Mouse (Mus musculus) CH12.LX (cell line): ENCODE results near the gene Foxn1. TPM values are rescaled to one million over a fixed set of nuclear protein-coding genes. Genes with fewer than 3 reads are reported as not detected.
A peak's percentile ranks its signal among the peaks of the same experiment; 100 is the strongest.

Experiments
- DNase-seq: peaks from one replicate; pipeline ENCODE4 v3.0.0-alpha.2; 2013; ENCODE audit errors: extremely low read depth
- H3K27ac ChIP-seq: 2 replicates; pipeline ENCODE4 v1.5.1; 2012; ENCODE audit warnings: low read depth, mild to moderate bottlenecking, control low read depth, moderate library complexity; ENCODE audit not compliant: insufficient read depth
- H3K27me3 ChIP-seq: replicated peaks from 2 replicates; pipeline ENCODE3; 2012; ENCODE audit warnings: inconsistent platforms
- H3K36me3 ChIP-seq, 2 experiments: replicated peaks in 1 of 2; 2 replicates each; pipeline versions ENCODE3 to v1.6.1; 2012; ENCODE audit warnings: inconsistent platforms in 1 of 2, low read length in 1 of 2, mild to moderate bottlenecking in 1 of 2, mixed read lengths in 1 of 2, moderate library complexity in 1 of 2; ENCODE audit not compliant: control insufficient read depth in 1 of 2, insufficient read depth in 1 of 2
- H3K4me1 ChIP-seq, 2 experiments: 2 replicates each; pipeline ENCODE4 v1.6.1; 2012; ENCODE audit warnings: inconsistent platforms in 1 of 2, moderate library complexity in 1 of 2; ENCODE audit not compliant: insufficient read depth in 2 of 2, control insufficient read depth in 1 of 2
- H3K4me2 ChIP-seq: 2 replicates; pipeline ENCODE4 v1.6.1; 2012; ENCODE audit warnings: low read depth, mild to moderate bottlenecking, control low read depth; ENCODE audit not compliant: poor library complexity, insufficient read depth, severe bottlenecking
- H3K4me3 ChIP-seq, 3 experiments: fragments of 150-350 bp in 1 of 3; sonication (generic) in 1 of 3; replicated peaks in 1 of 3; 2 replicates each; pipeline versions ENCODE3 to v1.5.1; 2011 to 2012; ENCODE audit warnings: low read depth in 2 of 3, low read length in 2 of 3, mild to moderate bottlenecking in 2 of 3, moderate library complexity in 2 of 3, control low read depth in 1 of 3, improper control_type of control experiment in 1 of 3, inconsistent platforms in 1 of 3, mixed read lengths in 1 of 3; ENCODE audit not compliant: poor library complexity in 1 of 3
- H3K79me2 ChIP-seq: replicated peaks from 2 replicates; pipeline ENCODE4 v1.6.1; 2012; ENCODE audit warnings: mild to moderate bottlenecking, moderate library complexity; ENCODE audit not compliant: control insufficient read depth, poor library complexity, insufficient read depth, severe bottlenecking; ENCODE audit errors: extremely low read depth
- H3K9ac ChIP-seq: 2 replicates; pipeline ENCODE4 v1.6.1; 2012; ENCODE audit warnings: low read depth, mild to moderate bottlenecking, control low read depth, moderate library complexity; ENCODE audit not compliant: insufficient read depth
- H3K9me3 ChIP-seq: replicated peaks from 2 replicates; pipeline ENCODE3; 2012; ENCODE audit warnings: low read length, inconsistent platforms, mixed read lengths
- CHD1 ChIP-seq: IDR thresholded peaks from 2 replicates; pipeline ENCODE4 v1.6.1; 2012; ENCODE audit warnings: low read depth, low read length, improper control_type of control experiment, inconsistent platforms
- CHD2 ChIP-seq: IDR thresholded peaks from 2 replicates; pipeline ENCODE4 v1.6.1; 2011; ENCODE audit warnings: low read length, improper control_type of control experiment
- CTCF ChIP-seq, 2 experiments: IDR thresholded peaks in 1 of 2; conservative IDR thresholded peaks in 1 of 2; 2 replicates each; pipeline ENCODE4 v1.5.1; 2011 to 2012; ENCODE audit warnings: low read depth in 2 of 2, low read length in 2 of 2, improper control_type of control experiment in 1 of 2, inconsistent platforms in 1 of 2, mild to moderate bottlenecking in 1 of 2, moderate library complexity in 1 of 2
- E2F4 ChIP-seq: IDR thresholded peaks from 2 replicates; pipeline ENCODE4 v1.6.1; 2011; ENCODE audit warnings: low read depth, low read length, improper control_type of control experiment; ENCODE audit not compliant: insufficient replicate concordance
- ELF1 ChIP-seq: IDR thresholded peaks from 2 replicates; pipeline ENCODE4 v1.6.1; 2014; ENCODE audit warnings: low read depth, mild to moderate bottlenecking, inconsistent platforms, low read length, improper control_type of control experiment
- IRF4 ChIP-seq: IDR thresholded peaks from 2 replicates; pipeline ENCODE4 v1.6.1; 2014; ENCODE audit warnings: low read depth, mild to moderate bottlenecking, inconsistent platforms, low read length, improper control_type of control experiment
- JUN ChIP-seq: IDR thresholded peaks from 2 replicates; pipeline ENCODE4 v1.6.1; 2011; ENCODE audit warnings: low read depth, mild to moderate bottlenecking, low read length, improper control_type of control experiment, moderate library complexity; ENCODE audit not compliant: insufficient read depth
- JUND ChIP-seq: conservative IDR thresholded peaks from 2 replicates; pipeline ENCODE4 v1.6.1; 2011; ENCODE audit warnings: low read depth, low read length, improper control_type of control experiment
- KAT2A ChIP-seq: IDR thresholded peaks from 2 replicates; pipeline ENCODE4 v1.6.1; 2012; ENCODE audit warnings: low read length, improper control_type of control experiment, inconsistent platforms; ENCODE audit not compliant: insufficient replicate concordance
- MAX ChIP-seq: IDR thresholded peaks from 2 replicates; pipeline ENCODE4 v1.6.1; 2011; ENCODE audit warnings: low read length, improper control_type of control experiment
- MAZ ChIP-seq: IDR thresholded peaks from 2 replicates; pipeline ENCODE4 v1.6.1; 2012; ENCODE audit warnings: low read depth, mild to moderate bottlenecking, inconsistent platforms, low read length, improper control_type of control experiment, moderate library complexity
- MEF2A ChIP-seq: IDR thresholded peaks from 2 replicates; pipeline ENCODE4 v1.6.1; 2014; ENCODE audit warnings: low read depth, mild to moderate bottlenecking, inconsistent platforms, low read length, improper control_type of control experiment, borderline replicate concordance
- MXI1 ChIP-seq: IDR thresholded peaks from 2 replicates; pipeline ENCODE4 v1.6.1; 2011; ENCODE audit warnings: mild to moderate bottlenecking, low read depth, low read length, improper control_type of control experiment
- MYC ChIP-seq: IDR thresholded peaks from 2 replicates; pipeline ENCODE4 v1.6.1; 2011; ENCODE audit warnings: low read depth, mild to moderate bottlenecking, improper control_type of control experiment, low read length
- NRF1 ChIP-seq: IDR thresholded peaks from 2 replicates; pipeline ENCODE4 v1.6.1; 2014; ENCODE audit warnings: low read depth, mild to moderate bottlenecking, inconsistent platforms, low read length, improper control_type of control experiment, moderate library complexity
- PAX5 ChIP-seq: IDR thresholded peaks from 2 replicates; pipeline ENCODE4 v1.6.1; 2012; ENCODE audit warnings: low read length, inconsistent platforms, mixed read lengths
- POLR2A ChIP-seq: IDR thresholded peaks from 2 replicates; pipeline ENCODE4 v1.6.1; 2011; ENCODE audit warnings: low read depth, mild to moderate bottlenecking, improper control_type of control experiment, low read length
- RAD21 ChIP-seq: IDR thresholded peaks from 2 replicates; pipeline ENCODE4 v1.6.1; 2011; ENCODE audit warnings: low read depth, mild to moderate bottlenecking, low read length, improper control_type of control experiment, moderate library complexity
- RCOR1 ChIP-seq: conservative IDR thresholded peaks from 2 replicates; pipeline ENCODE4 v1.6.1; 2012; ENCODE audit warnings: low read depth, mild to moderate bottlenecking, inconsistent platforms, low read length, improper control_type of control experiment
- TBP ChIP-seq: conservative IDR thresholded peaks from 2 replicates; pipeline ENCODE4 v1.6.1; 2011; ENCODE audit warnings: low read depth, low read length, improper control_type of control experiment
- TCF12 ChIP-seq: IDR thresholded peaks from 2 replicates; pipeline ENCODE4 v1.6.1; 2014; ENCODE audit warnings: low read depth, mild to moderate bottlenecking, inconsistent platforms, low read length, improper control_type of control experiment
- UBTF ChIP-seq: IDR thresholded peaks from 2 replicates; pipeline ENCODE4 v1.6.1; 2012; ENCODE audit warnings: low read depth, mild to moderate bottlenecking, inconsistent platforms, low read length, improper control_type of control experiment, moderate library complexity
- USF1 ChIP-seq: IDR thresholded peaks from 2 replicates; pipeline ENCODE4 v1.6.1; 2014; ENCODE audit warnings: low read depth, mild to moderate bottlenecking, inconsistent platforms, low read length, improper control_type of control experiment
- USF2 ChIP-seq: conservative IDR thresholded peaks from 2 replicates; pipeline ENCODE4 v1.6.1; 2011; ENCODE audit warnings: low read depth, low read length, improper control_type of control experiment
- ZMIZ1 ChIP-seq: IDR thresholded peaks from 2 replicates; pipeline ENCODE4 v1.6.1; 2012; ENCODE audit warnings: low read depth, mild to moderate bottlenecking, inconsistent platforms, low read length, improper control_type of control experiment
- dilution Hi-C: fragments of 300-500 bp; cut with MboI; formaldehyde crosslinking; loops from 2 replicates; pipeline ENCODE4 v1.14.3; 2020; ENCODE audit warnings: low sequenced_read_pairs; ENCODE audit not compliant: extremely low pct_unique_long_range_greater_than_20kb, extremely low pct_ligation_motif_present
- in situ Hi-C: fragments of 300-500 bp; cut with MboI; formaldehyde crosslinking; loops from 3 replicates; pipeline ENCODE4 v1.14.3; 2019; ENCODE audit warnings: low sequenced_read_pairs, low pct_ligation_motif_present, low pct_unique_long_range_greater_than_20kb, mixed read lengths
- polyA plus RNA-seq: library from polyadenylated mRNA; unstranded; fragments of >175 nt; gene quantifications from 2 replicates; pipeline ENCODE4 v1.2.1, GENCODE M21; 2012; ENCODE audit warnings: low read depth; ENCODE audit not compliant: insufficient read length
- total RNA-seq, 2 experiments: library from RNA; depleted of rRNA; stranded (reverse); fragments of 300-350 nt in 1 of 2; fragments of >200 nt in 1 of 2; gene quantifications; 2 replicates each; pipeline ENCODE4 v1.2.3; 2012 to 2014

Foxn1 gene
- total and polyA plus RNA-seq, 3 experiments, result not detected

DNA sequence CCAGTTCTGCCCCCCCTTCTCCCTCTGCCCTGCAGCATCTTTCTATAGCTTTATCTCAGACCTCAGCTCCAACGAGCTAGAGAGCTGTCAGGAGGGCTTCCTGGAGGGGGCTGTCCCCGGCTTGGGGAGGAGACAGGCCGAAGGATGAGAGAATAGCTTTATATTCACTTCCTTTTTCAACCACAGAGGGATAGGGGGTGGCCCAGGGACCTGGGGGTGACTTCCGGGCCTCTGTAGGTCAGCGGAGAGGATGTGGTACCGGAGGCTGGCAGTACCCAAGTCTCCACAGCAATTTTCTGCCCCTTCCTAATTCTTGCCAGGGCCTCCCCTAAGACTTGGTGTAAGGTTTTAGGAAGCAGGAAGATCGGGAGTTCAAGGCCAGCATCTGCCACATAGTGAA lies 40.6 kb downstream of the Foxn1 start (continued):
- TF ChIP-seq TCF12 (peak; percentile 68), JUND (no peak), PAX5 (no peak), ELF1 (peak; percentile 89), RAD21 (no peak), CHD2 (peak; percentile 64; the same call in 1 of the 2 replicates), E2F4 (no peak), CHD1 (peak; percentile 63), MAZ (peak; percentile 97), TBP (0 out of 2 replicates have a peak, but pooled peaks have one; percentile 38), CTCF (conservative IDR thresholded peaks at IDR 0.05 in 1 of 2, IDR thresholded peaks at IDR 0.05 in 1 of 2; ENCODE audit: low read depth in 2 of 2, low read length in 2 of 2) (no peak), RCOR1 (no peak; the same call in 1 of the 2 replicates), ZMIZ1 (peak; percentile 62; the same call in 1 of the 2 replicates)

DNA sequence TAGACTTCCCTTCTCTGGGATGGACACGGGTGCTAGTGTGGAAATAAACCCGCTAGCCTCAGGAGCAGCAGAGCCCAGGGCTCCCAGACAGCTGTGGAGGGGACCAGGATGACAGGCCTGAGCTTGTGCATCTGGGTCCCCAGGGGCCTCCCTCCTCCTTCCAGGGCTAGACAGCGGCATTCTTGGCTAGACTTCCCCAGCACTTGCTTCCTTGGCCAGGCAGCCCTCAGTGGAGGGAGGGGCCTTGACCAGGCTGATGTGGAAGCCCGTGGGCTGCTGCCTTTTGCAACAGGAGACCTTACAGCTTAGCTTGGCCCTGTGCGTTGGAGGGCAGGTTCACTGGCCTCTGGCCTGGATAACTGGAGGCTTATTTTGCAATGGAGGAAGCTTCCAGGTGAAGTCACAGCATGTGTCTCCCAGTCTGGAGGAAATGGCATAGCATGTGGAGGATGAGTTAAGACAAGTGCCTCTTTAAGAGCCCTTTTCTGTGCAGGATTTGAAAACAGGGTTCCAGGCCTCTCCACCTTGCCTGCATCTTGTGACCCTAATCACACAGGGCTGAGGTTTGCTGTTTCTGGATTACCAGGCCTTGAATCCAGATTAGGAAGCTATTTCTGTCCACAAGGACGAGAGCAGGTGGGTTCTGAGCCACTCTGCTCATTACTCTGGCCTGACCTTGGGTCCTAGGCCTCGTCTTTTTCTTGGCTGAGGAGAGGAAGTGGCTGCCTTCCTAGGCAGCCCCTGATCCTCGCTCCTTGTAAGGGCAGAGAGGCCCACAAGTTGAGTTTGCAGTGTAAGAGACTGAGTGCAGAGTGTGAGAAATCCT lies 41.3 kb downstream of the Foxn1 start:
- H3K36me3 ChIP-seq, result peaks cover 22 to 44% of the 10 kb centered on the region in 2 experiments

More for the DNA sequence above, 41.3 kb downstream of the Foxn1 start:
- dilution Hi-C loops, result no loop called here
- peak overlapping the region; percentile 77 for H3K4me2 ChIP-seq
- H3K4me1 ChIP-seq, result peaks cover 35 to 61% of the 10 kb centered on the region in 2 experiments
- H3K79me2 ChIP-seq, result peaks cover 8% of the 10 kb centered on the region
- peak overlapping the region; percentile 91 for H3K9ac ChIP-seq
- H3K4me3 ChIP-seq, result peak overlapping the region; percentile 38 to 75 (median 73)
- H3K27ac ChIP-seq, result peak overlapping the region; percentile 64
- no peak for DNase-seq
- in situ Hi-C loops, result no loop called here
- no peaks in the 10 kb centered on the region for H3K9me3 ChIP-seq
- no peak; the same call in 1 of the 2 replicates for TF ChIP-seq MXI1
- no peak for TF ChIP-seq JUN
- TF ChIP-seq NRF1, result no peak
- peak; percentile 91; the same call in 1 of the 2 replicates for TF ChIP-seq CHD1
- 0 out of 2 replicates have a peak, but pooled peaks have one; percentile 14 for TF ChIP-seq UBTF
- 0 out of 2 replicates have a peak, but pooled peaks have one; percentile 8 for TF ChIP-seq MAX
- no peak for TF ChIP-seq POLR2A
- no peak for TF ChIP-seq JUND
- TF ChIP-seq USF1, result no peak
- no peak for TF ChIP-seq USF2
- no peak for TF ChIP-seq RAD21
- TF ChIP-seq TBP, result no peak
- TF ChIP-seq ELF1, result no peak; the same call in 1 of the 2 replicates
- 0 out of 2 replicates have a peak, but pooled peaks have one; percentile 24 for TF ChIP-seq KAT2A
- peak; percentile 34 for TF ChIP-seq MEF2A
- no peak for TF ChIP-seq IRF4
- peak; percentile 64; the same call in 1 of the 2 replicates for TF ChIP-seq TCF12
- TF ChIP-seq MYC, result no peak
- no peak for TF ChIP-seq E2F4
- no peaks in the 10 kb centered on the region for H3K27me3 ChIP-seq
